Mouse (Mus musculus): ENCODE data around the gene Ephx4. TPM values are rescaled to one million over a fixed set of nuclear protein-coding genes. Genes with fewer than 3 reads are reported as not detected.

Gene Ephx4
- polyA plus RNA-seq, 1 experiment from 2014 or later: 2.4 TPM

- no peak overlapping the region for H3K27ac ChIP-seq (ENCODE audit: low read depth, low read length)
- no peaks in the 10 kb centered on the region for H3K9me3 ChIP-seq (ENCODE audit: control insufficient read depth, low read length)
- H3K4me1 ChIP-seq (replicated peaks; ENCODE audit: control insufficient read depth, insufficient read depth, low read length): no peaks in the 10 kb centered on the region
- ATAC-seq (ENCODE audit: low FRiP score) (no peak), DNase-seq (ENCODE audit: low spot score) (no peak)
- H3K4me2 ChIP-seq (replicated peaks; ENCODE audit: low read depth, low read length): no peak overlapping the region
- no peak overlapping the region for H3K4me3 ChIP-seq (ENCODE audit: low read depth, low read length)
- H3K36me3 ChIP-seq (ENCODE audit: control insufficient read depth, insufficient read depth, low read length): no peaks in the 10 kb centered on the region
- H3K9ac ChIP-seq (ENCODE audit: low read depth, low read length): no peak overlapping the region
- H3K27me3 ChIP-seq (ENCODE audit: control insufficient read depth, insufficient read depth, low read length): no peaks in the 10 kb centered on the region
- WGBS: 88% methylated on average over 1 of the region's 1 CpGs
These were observed 7.8 kb downstream of the Ephx4 start for GRCm38 (mm10) chr5:107410305-107410704.

GRCm38 (mm10) chr5:107411326-107411725 is 8.8 kb downstream of the Ephx4 start:
- Histone ChIP-seq H3K4me3 (ENCODE audit: low read depth, low read length) (no peak overlapping the region), H3K4me1 (replicated peaks; ENCODE audit: control insufficient read depth, insufficient read depth, low read length) (no peaks in the 10 kb centered on the region), H3K4me2 (replicated peaks; ENCODE audit: low read depth, low read length) (no peak overlapping the region), H3K36me3 (ENCODE audit: control insufficient read depth, insufficient read depth, low read length) (no peaks in the 10 kb centered on the region), H3K9ac (ENCODE audit: low read depth, low read length) (no peak overlapping the region), H3K27ac (ENCODE audit: low read depth, low read length) (no peak overlapping the region), H3K9me3 (ENCODE audit: control insufficient read depth, low read length) (no peaks in the 10 kb centered on the region), H3K27me3 (ENCODE audit: control insufficient read depth, insufficient read depth, low read length) (no peaks in the 10 kb centered on the region)
- 69% methylated on average over 4 of the region's 4 CpGs for WGBS
- DNase-seq (ENCODE audit: low spot score) (no peak), ATAC-seq (ENCODE audit: low FRiP score) (no peak)

GRCm38 (mm10) chr5:107412285-107412684 is 9.7 kb downstream of the Ephx4 start:
- H3K9ac ChIP-seq (ENCODE audit: low read depth, low read length): no peak overlapping the region
- no peak overlapping the region for H3K4me3 ChIP-seq (ENCODE audit: low read depth, low read length)
- no peaks in the 10 kb centered on the region for H3K36me3 ChIP-seq (ENCODE audit: control insufficient read depth, insufficient read depth, low read length)
- no peak overlapping the region for H3K27ac ChIP-seq (ENCODE audit: low read depth, low read length)
- DNase-seq (ENCODE audit: low spot score): no peak
- H3K27me3 ChIP-seq (ENCODE audit: control insufficient read depth, insufficient read depth, low read length): no peaks in the 10 kb centered on the region
- no peaks in the 10 kb centered on the region for H3K4me1 ChIP-seq (replicated peaks; ENCODE audit: control insufficient read depth, insufficient read depth, low read length)
- WGBS: 75% methylated on average over 2 of the region's 2 CpGs
- H3K9me3 ChIP-seq (ENCODE audit: control insufficient read depth, low read length): no peaks in the 10 kb centered on the region
- no peak for ATAC-seq (ENCODE audit: low FRiP score)
- no peak overlapping the region for H3K4me2 ChIP-seq (replicated peaks; ENCODE audit: low read depth, low read length)

GRCm38 (mm10) chr5:107415098-107415497 is 12.6 kb downstream of the Ephx4 start:
- 89% methylated on average over 2 of the region's 2 CpGs for WGBS
- H3K27ac ChIP-seq (ENCODE audit: low read depth, low read length): no peak overlapping the region
- H3K4me1 ChIP-seq (replicated peaks; ENCODE audit: control insufficient read depth, insufficient read depth, low read length): no peaks in the 10 kb centered on the region
- H3K9me3 ChIP-seq (ENCODE audit: control insufficient read depth, low read length): no peaks in the 10 kb centered on the region
- DNase-seq (ENCODE audit: low spot score) (no peak), ATAC-seq (ENCODE audit: low FRiP score) (no peak)
- H3K4me2 ChIP-seq (replicated peaks; ENCODE audit: low read depth, low read length): no peak overlapping the region
- H3K4me3 ChIP-seq (ENCODE audit: low read depth, low read length): no peak overlapping the region
- H3K9ac ChIP-seq (ENCODE audit: low read depth, low read length): no peak overlapping the region
- no peaks in the 10 kb centered on the region for H3K27me3 ChIP-seq (ENCODE audit: control insufficient read depth, insufficient read depth, low read length)
- H3K36me3 ChIP-seq (ENCODE audit: control insufficient read depth, insufficient read depth, low read length): no peaks in the 10 kb centered on the region

- Histone ChIP-seq H3K4me1 (replicated peaks; ENCODE audit: control insufficient read depth, insufficient read depth, low read length) (no peaks in the 10 kb centered on the region), H3K9me3 (ENCODE audit: control insufficient read depth, low read length) (no peaks in the 10 kb centered on the region), H3K4me3 (ENCODE audit: low read depth, low read length) (no peak overlapping the region), H3K36me3 (ENCODE audit: control insufficient read depth, insufficient read depth, low read length) (no peaks in the 10 kb centered on the region), H3K4me2 (replicated peaks; ENCODE audit: low read depth, low read length) (no peak overlapping the region), H3K9ac (ENCODE audit: low read depth, low read length) (no peak overlapping the region), H3K27ac (ENCODE audit: low read depth, low read length) (no peak overlapping the region), H3K27me3 (ENCODE audit: control insufficient read depth, insufficient read depth, low read length) (no peaks in the 10 kb centered on the region)
- ATAC-seq (ENCODE audit: low FRiP score) (no peak), DNase-seq (ENCODE audit: low spot score) (no peak)
- WGBS: 83% methylated on average over 1 of the region's 1 CpGs
These were observed 19.1 kb downstream of the Ephx4 start for GRCm38 (mm10) chr5:107421676-107422075.

- 80% methylated on average over 3 of the region's 3 CpGs for WGBS
- no peaks in the 10 kb centered on the region for H3K36me3 ChIP-seq (ENCODE audit: control insufficient read depth, insufficient read depth, low read length)
- DNase-seq (ENCODE audit: low spot score): no peak
These were observed 28.7 kb downstream of the Ephx4 start, which contains the start of gene Lpcat2b for GRCm38 (mm10) chr5:107431249-107431648. TSS of gene Lpcat2b (plus strand) at chr5:107431549.

GRCm38 (mm10) chr5:107434001-107434400 is 31.5 kb downstream of the Ephx4 start:
- no peaks in the 10 kb centered on the region for H3K4me1 ChIP-seq (replicated peaks; ENCODE audit: control insufficient read depth, insufficient read depth, low read length)
- no peaks in the 10 kb centered on the region for H3K27me3 ChIP-seq (ENCODE audit: control insufficient read depth, insufficient read depth, low read length)
- no peak overlapping the region for H3K4me3 ChIP-seq (ENCODE audit: low read depth, low read length)
- H3K9me3 ChIP-seq (ENCODE audit: control insufficient read depth, low read length): no peaks in the 10 kb centered on the region
- WGBS: 88% methylated on average over 5 of the region's 5 CpGs
- H3K36me3 ChIP-seq (ENCODE audit: control insufficient read depth, insufficient read depth, low read length): no peaks in the 10 kb centered on the region
- no peak overlapping the region for H3K4me2 ChIP-seq (replicated peaks; ENCODE audit: low read depth, low read length)
- no peak overlapping the region for H3K9ac ChIP-seq (ENCODE audit: low read depth, low read length)
- DNase-seq (ENCODE audit: low spot score) (no peak), ATAC-seq (ENCODE audit: low FRiP score) (no peak)
- H3K27ac ChIP-seq (ENCODE audit: low read depth, low read length): no peak overlapping the region

More at GRCm38 (mm10) chr5:107431249-107431648, 28.7 kb downstream of the Ephx4 start, which contains the start of gene Lpcat2b:
- H3K9ac ChIP-seq (ENCODE audit: low read depth, low read length): no peak within 1 kb of the TSS
- no peak for ATAC-seq (ENCODE audit: low FRiP score)
- H3K27ac ChIP-seq (ENCODE audit: low read depth, low read length): no peak within 1 kb of the TSS
- H3K4me1 ChIP-seq (replicated peaks; ENCODE audit: control insufficient read depth, insufficient read depth, low read length): no peaks in the 10 kb centered on the region
- H3K4me3 ChIP-seq (ENCODE audit: low read depth, low read length): no peak within 1 kb of the TSS
- no peak within 1 kb of the TSS for H3K4me2 ChIP-seq (replicated peaks; ENCODE audit: low read depth, low read length)
- no peaks in the 10 kb centered on the region for H3K27me3 ChIP-seq (ENCODE audit: control insufficient read depth, insufficient read depth, low read length)
- no peaks in the 10 kb centered on the region for H3K9me3 ChIP-seq (ENCODE audit: control insufficient read depth, low read length)

GRCm38 (mm10) chr5:107436185-107436584 is 33.6 kb downstream of the Ephx4 start:
- Histone ChIP-seq H3K27ac (ENCODE audit: low read depth, low read length) (no peak overlapping the region), H3K4me2 (replicated peaks; ENCODE audit: low read depth, low read length) (no peak overlapping the region), H3K9me3 (ENCODE audit: control insufficient read depth, low read length) (no peaks in the 10 kb centered on the region), H3K27me3 (ENCODE audit: control insufficient read depth, insufficient read depth, low read length) (no peaks in the 10 kb centered on the region), H3K9ac (ENCODE audit: low read depth, low read length) (no peak overlapping the region), H3K4me1 (replicated peaks; ENCODE audit: control insufficient read depth, insufficient read depth, low read length) (no peaks in the 10 kb centered on the region), H3K4me3 (ENCODE audit: low read depth, low read length) (no peak overlapping the region), H3K36me3 (ENCODE audit: control insufficient read depth, insufficient read depth, low read length) (no peaks in the 10 kb centered on the region)
- DNase-seq (ENCODE audit: low spot score) (no peak), ATAC-seq (ENCODE audit: low FRiP score) (no peak)
- WGBS: 94% methylated on average over 6 of the region's 6 CpGs

GRCm38 (mm10) chr5:107436587-107437209 is 34.2 kb downstream of the Ephx4 start:
- H3K27ac ChIP-seq (ENCODE audit: low read depth, low read length): no peak overlapping the region
- H3K36me3 ChIP-seq (ENCODE audit: control insufficient read depth, insufficient read depth, low read length): no peaks in the 10 kb centered on the region
- no peaks in the 10 kb centered on the region for H3K9me3 ChIP-seq (ENCODE audit: control insufficient read depth, low read length)
- WGBS: 85% methylated on average over 6 of the region's 6 CpGs
- no peak overlapping the region for H3K9ac ChIP-seq (ENCODE audit: low read depth, low read length)
- no peak overlapping the region for H3K4me3 ChIP-seq (ENCODE audit: low read depth, low read length)
- no peak overlapping the region for H3K4me2 ChIP-seq (replicated peaks; ENCODE audit: low read depth, low read length)
- no peaks in the 10 kb centered on the region for H3K4me1 ChIP-seq (replicated peaks; ENCODE audit: control insufficient read depth, insufficient read depth, low read length)
- DNase-seq (ENCODE audit: low spot score) (no peak), ATAC-seq (ENCODE audit: low FRiP score) (no peak)
- no peaks in the 10 kb centered on the region for H3K27me3 ChIP-seq (ENCODE audit: control insufficient read depth, insufficient read depth, low read length)

Measured in hindbrain, embryonic 11.5 days (tissue).